In the genomic region with DNA sequence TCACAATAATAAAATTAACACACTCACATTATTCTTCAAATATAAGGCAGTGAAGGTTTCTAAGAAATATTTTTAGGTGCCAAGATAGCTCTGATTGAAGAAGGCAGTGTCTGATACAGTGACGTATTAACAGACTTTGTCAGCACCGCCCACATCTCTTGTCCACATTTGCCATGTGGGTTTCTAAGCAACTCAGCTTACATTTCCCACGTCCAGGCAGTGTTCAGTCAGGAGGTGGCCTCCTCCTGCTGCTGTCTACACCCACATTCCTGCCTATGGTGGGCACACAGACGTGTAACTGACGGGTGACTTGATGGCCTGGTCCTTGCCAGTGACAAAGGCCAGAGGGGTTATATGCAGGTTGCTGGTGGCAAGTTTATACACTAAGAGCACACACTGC, we compare ENCODE assay signal across 11 mouse cellular contexts.
DNase-seq lines count a peak whose midpoint lies in the region; ATAC-seq lines count a peak whose summit lies in the region.
"Had no signal": no experiment of that assay in that cellular context is flagged by ENCODE, and none has a peak within 500 bp of the region (broad histone marks: within the 10 kb centered on the region; RNA-seq: fewer than 3 reads in every experiment).

No protein-coding gene starts in this region.

- ATAC-seq in megakaryocyte, adult 5-6 weeks (ENCODE audit: poor library complexity, severe bottlenecking) = no peak

- intact Hi-C loops in heart, postnatal 14 days (cut with DNase I) = no loop called here

- no peak overlapping the region for H3K4me3 ChIP-seq in limb, embryonic 10.5 days
- H3K4me3 ChIP-seq: neural tube, embryonic 13.5 days had no signal

- 79% methylated on average over 5 of the region's 5 CpGs for WGBS in limb, embryonic 10.5 days

- H3K36me3 ChIP-seq in limb, embryonic 10.5 days = peaks cover 34% of the 10 kb centered on the region

- peak; percentile 85 for DNase-seq in heart, adult 11 months
- DNase-seq in heart, postnatal 14 days = no peak
- DNase-seq in right cerebral cortex, adult 18-20 months = peak; percentile 71
- DNase-seq in right cerebral cortex, postnatal 14 days = no peak
- peak; percentile 84 for DNase-seq in layer of hippocampus, adult 9-11 months
- DNase-seq in limb, embryonic 10.5 days (ENCODE audit: low spot score) = no peak
- DNase-seq in adrenal gland, postnatal 14 days = no peak
- DNase-seq: cerebellum, adult 9-10 months had no signal

- H3K4me1 ChIP-seq in limb, embryonic 10.5 days = no peaks in the 10 kb centered on the region

- H3K9me3 ChIP-seq in limb, embryonic 10.5 days (replicated peaks) = no peaks in the 10 kb centered on the region
- H3K9me3 ChIP-seq: neural tube, embryonic 13.5 days had no signal

- H3K27me3 ChIP-seq in limb, embryonic 10.5 days (ENCODE audit: low read depth, poor library complexity, severe bottlenecking) = no peaks in the 10 kb centered on the region
- H3K27me3 ChIP-seq: CH12.LX; neural tube, embryonic 13.5 days had no signal

- no peak overlapping the region for H3K27ac ChIP-seq in limb, embryonic 10.5 days
- H3K27ac ChIP-seq: neural tube, embryonic 13.5 days had no signal

Comparison
In these comparisons a context has a peak if more than half of its experiments do, and no peak if none do; other contexts are left out.
1. DNase-seq: peak in heart, adult 11 months (single experiment), right cerebral cortex, adult 18-20 months (single experiment) and layer of hippocampus, adult 9-11 months (single experiment); none in heart, postnatal 14 days (0 of 2), right cerebral cortex, postnatal 14 days (single experiment), limb, embryonic 10.5 days (single experiment) and adrenal gland, postnatal 14 days (single experiment).